Mouse (Mus musculus) neural tube, embryonic 10.5 days (tissue): Measurements from ENCODE around the gene Ttc1.
A peak's percentile ranks its signal among the peaks of the same experiment; 100 is the strongest.

ENCODE experiments used
- DNase-seq: peaks from one replicate; pipeline ENCODE4 v3.0.0-alpha.2; 2017; ENCODE audit warnings: low spot score; ENCODE audit errors: extremely low spot score

The Ttc1 gene

DNA sequence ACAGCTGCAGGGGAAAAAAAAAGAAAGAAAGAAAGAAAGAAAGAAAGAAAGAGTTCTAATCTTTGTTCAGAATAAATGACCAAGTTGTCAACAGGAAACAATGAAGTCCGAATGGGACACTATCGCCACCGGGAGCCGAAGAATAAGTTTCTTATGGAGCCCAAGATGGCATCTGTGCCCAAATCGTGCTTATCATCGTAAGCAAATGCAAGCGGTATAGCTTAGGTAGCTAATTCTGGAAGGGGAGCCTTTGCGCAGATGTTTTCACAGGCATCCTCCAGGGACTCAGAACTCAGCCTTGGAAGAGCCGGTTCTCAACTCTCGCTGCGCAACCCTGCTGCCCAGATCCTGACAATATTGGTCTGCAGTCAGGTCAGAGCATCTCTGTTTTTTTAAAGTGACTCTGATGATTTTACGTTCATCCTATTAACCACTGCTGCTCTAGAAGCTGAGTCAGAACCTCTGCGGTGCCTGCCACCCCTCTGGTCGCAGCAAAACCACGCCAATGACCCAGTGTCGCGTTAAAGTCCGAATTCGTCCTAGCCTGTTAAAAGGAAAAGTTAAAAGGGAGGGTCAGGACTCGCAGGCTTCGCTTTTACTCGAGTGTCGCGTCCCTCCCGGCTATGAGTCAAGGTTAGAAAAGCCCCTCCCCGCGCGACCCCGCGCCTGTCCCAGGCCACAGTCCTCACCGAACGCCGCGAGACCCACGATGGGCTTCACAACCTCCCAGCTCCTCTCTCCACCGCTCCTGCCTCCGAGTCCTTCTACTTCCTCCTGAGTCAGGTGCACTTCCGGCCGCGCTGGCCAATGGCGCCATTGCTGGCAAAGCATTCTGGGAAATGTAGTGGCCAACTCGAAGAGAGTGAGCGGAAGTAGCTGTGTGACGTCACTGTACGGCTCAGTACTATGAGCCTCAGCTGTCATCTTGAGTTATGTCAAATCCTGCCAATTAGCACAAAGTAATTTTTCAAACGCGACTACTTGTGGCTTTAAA is at the start of gene Ttc1:
TSS of gene Ttc1 (minus strand) at position 776 of the 994 bp plus-strand sequence.
- peak; percentile 96 for DNase-seq

DNA sequence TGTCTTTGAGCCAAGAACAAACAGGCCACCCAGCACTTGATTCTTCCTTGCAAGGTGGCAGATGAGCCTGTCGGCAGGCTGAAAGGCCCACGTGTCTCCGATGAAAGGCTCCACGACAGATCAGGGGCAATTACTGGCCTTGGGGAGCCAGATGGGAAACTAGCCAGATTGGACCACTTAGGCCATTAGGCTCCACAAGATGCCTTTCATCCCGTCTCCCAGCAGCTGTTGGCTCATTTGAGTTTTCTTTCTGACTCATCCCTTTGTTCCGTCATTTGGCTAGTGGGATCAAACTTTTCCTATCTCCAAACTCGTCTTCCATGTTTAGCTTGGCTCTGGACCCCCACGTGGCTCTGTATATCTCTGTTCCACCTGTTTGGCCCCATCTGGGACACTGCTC is 48.2 kb upstream of the Ttc1 start:
- no peak for DNase-seq

DNA sequence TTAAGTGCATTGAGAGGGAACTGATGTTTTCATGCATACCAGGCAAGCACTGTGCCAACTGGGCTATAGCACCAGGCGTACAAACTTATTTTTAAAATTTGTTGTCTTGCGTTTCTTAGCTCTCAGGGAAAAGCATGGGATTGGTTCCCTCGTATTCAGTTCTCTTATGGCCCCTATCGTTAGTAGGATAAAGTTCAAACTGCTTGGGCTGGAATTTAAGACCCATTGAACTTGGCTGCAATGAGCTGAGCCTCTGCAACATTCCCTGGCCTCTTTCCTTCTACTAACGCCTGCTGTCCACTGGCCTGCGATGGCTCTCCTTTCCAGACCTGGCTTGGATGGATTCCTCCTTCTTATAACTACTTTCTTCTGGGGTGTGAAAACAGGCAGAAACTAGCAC is 42.6 kb upstream of the Ttc1 start:
- DNase-seq, result no peak

DNA sequence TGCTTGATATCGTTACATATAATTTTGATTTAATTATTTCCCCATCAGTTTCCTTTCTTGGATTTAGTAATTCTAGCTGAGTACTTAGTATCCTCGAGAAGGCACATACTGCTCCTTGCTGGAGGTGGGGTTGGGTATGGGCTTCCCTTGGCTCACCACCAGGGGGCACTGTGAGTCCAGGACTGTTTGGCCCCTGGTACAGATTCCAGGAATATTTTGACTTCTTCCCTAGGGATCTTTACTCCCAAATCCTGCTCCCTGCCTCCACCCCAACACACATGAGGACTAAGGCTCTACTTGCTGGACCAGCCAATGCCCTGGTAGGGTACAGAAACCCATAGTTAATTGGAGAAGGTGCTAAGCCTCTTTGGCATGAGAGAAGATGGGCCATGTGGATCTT is 36.0 kb upstream of the Ttc1 start:
- peak; percentile 77 for DNase-seq

DNA sequence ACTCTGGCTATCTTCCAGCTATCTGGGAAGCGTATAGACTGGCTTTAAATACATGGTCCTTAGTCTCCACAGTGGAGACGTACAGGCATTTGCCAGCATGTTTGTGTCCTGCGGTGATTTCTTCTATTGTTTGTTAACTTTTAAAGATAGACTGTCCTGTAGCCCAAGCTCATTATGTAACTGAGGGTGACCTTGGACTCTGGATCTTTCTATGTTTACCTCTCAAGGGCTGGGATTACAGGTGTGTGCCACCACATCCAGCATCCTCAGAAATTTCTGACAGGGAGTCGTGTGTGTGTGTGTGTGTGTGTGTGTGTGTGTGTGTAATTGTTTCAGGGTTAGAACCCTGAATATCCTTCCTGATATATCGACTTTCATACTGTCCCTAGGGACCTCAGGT is 35.3 kb upstream of the Ttc1 start:
- DNase-seq, result no peak

DNA sequence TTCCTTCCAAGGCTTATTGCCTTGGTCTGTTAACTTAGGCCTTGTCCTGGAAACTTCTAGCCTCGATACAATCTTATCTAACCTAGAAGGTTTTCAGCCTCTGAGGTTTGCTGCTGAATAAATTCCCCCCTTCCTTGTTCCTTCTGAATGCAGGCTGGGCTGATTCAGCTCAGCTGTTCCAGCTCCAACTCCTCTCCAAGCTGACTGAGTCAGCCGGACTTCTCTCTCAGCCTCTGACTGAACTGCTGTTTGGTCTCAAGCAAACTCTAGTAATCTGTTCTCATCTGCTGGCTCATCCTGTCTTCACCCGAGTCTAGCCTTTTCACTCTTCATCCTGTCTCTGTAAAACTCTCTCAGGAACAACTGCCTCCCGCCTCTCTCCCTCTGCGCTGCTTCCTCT is 31.7 kb upstream of the Ttc1 start:
- no peak for DNase-seq

DNA sequence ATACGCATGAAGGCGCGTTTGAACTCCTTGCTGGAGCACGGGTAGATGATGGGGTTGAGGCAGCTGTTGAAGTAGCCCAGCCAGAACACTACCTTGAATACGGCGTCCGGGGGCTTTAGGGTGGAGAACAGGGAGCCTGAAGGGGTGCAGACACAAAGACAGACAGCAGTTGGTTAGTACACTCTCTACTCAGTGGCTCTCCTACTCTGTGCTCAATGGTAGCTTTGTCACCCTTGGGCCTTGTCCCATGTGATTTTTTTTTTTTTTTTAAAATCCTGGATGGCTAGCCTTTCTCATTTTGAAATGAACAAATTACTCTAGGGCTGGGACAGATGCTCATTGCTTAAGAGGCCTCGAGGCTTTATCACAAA is 28.5 kb upstream of the Ttc1 start:
- DNase-seq, result no peak

DNA sequence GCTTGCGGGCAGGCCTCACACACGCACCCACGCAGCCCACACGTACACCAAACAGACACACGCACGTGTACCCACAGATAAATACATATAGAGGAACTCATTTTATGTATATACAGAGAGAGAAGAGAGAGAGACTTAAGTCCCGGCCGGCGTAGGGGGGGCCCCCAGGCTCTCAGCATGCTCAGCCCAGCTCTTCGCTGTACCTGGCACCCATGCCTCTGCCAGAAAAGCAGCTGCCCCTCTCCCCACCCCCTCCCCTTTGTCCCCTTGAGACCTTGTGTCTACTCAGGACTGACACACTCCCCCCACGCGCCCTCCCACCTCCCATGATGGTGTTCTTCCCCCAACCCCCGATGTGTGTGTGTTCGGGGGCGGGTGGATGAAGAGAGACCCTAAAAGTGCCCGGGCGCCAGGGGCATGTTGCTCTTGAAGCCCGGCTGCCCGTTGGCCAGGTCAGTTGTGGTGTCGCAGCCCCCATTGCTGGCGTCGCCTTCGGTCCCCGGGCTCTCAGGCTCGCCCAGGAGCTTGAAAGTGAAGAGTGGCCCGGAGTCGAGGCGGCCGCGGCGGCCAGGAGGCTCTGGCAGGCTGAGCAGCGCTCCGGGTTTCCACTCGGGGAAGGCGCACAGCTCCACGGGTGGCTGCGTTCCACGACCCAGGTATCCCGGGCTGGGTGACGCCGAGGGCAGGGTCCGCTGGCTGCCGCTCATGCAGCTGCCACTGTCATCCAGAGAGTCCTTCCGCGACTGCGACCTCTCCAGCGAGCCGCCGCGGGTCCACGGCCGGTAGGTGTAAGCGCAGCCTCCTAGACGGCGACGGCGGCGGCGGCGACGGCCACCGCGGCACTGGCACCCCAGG is 27.9 kb upstream of the Ttc1 start:
- peak; percentile 67 for DNase-seq

DNA sequence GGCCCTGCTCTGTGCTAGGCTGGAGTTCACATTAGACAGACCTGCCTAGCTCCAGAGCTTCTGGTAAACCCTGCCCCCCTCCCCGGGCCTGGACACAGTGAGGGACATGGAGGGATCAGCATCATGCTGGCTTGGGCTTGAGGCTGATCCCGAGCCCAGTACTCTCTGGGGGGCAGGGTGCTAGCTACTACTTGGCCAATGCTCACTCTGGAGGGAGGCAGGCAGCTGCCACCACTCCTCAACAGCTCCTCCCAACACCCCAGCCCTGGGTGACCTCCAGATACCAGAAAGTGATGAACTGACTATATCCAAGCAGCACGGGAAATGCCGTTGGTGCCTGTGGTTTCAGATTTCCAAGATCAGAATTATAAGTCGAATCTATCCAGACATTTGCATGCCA is 25.9 kb upstream of the Ttc1 start:
- no peak for DNase-seq

DNA sequence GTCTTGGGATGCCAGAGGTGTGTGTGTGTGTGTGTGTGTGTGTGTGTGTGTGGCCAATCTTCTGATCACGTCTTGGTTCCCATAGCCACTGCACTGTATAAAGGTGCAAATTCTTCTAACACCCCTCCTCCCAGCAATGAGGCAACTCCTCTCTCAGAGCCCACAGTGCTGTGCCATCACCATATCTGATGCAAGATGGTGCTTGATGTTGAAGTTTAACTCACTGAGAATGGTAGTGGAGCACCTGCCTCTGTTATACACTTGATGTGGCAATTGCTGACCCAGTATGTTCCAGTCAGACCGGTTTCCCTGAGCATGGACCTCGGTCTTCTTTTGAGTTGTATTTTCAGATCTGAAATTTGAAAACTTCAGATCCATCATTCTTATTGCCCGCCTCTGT is 22.3 kb upstream of the Ttc1 start:
- no peak for DNase-seq

DNA sequence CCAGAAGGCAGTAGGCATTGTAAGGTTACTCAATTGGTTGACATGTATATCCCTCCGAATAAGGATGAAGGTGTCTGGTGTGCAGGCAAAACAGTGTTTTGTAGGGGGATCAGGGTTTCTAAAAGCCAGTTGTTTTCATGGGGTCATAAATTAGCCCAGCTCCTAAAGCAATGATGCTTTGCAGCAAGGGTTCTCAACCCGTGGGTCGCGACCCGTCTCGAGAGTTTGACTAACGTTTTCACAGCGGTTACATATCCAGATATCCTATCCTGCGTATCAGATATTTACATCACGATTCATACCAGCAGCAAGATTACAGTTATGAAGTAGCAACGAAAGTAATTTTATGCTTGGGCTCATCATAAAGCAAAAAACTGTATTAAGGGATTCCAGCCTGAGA is 19.9 kb upstream of the Ttc1 start:
- no peak for DNase-seq

DNA sequence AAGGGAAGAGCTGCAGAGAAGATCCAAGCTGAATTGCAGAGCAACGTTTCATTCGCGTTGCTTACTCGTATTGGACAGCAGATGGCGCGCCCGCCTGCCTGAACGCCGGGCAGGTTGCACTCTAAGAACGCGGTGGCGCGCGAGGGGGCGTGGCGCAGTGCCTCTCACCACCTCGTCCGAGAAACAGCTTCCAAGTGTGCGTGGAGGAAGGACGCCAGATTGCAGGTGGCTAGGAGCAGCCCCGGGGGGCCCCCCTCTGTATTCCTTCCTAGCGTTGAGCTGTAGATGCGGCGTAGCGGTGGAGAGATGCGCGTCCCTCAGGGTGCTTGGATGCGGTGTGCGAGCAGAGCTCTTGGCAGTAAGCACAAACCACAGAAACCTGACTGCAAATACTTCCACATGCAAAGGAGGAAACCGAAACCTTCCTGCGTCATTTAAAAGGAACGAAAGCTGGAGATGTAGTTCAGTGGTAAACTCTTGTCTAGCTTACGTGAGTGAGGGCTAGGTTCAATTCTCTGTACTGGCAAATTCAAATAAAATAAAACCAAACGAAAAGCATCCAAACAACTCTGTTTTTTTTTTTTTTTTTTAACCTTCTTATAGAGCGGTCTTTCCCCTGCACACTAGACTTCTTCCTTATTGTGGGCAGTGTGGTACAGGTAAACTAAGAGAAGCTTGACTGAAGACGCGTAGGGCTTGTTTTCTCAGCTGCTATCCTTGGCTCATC is 19.3 kb upstream of the Ttc1 start:
- DNase-seq, result peak; percentile 81

DNA sequence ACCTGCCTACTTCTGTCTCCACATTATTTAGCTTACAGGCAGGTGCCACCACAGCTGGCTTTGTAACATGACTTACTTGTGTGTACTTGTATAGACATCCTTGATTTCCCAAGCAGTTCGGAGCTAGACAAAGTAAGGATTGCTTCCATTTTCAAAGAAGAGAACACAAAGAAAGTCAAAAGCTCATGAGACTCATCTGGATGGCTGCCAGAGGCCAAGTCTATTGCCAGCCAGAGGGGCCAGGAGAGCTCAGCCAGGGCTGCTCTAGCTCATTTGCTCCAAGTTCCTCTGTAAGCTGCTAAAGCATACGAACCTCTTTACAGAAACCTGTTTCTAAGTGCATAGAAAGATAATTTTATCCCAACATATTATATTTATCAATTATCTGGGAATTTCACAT is 10.6 kb upstream of the Ttc1 start:
- DNase-seq, result no peak

DNA sequence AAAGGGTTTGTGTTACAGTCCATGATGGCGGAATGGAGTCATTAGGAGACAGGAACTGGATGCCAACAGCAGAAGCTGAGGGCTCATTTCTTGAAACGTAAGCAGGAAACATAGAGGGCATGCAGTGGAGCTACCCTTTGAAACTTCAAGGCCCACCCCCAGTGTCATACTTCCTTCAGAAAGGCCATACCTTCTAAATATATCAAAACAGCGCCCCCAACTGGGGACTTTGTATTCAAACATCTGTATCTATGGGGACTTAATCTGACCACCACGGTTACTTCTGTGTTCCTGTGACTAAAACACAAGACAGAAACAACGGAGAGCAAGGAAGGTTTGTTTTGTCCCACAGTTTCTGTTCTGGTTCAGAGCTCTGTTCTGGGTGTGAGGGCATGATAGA is 7.6 kb upstream of the Ttc1 start:
- no peak for DNase-seq

DNA sequence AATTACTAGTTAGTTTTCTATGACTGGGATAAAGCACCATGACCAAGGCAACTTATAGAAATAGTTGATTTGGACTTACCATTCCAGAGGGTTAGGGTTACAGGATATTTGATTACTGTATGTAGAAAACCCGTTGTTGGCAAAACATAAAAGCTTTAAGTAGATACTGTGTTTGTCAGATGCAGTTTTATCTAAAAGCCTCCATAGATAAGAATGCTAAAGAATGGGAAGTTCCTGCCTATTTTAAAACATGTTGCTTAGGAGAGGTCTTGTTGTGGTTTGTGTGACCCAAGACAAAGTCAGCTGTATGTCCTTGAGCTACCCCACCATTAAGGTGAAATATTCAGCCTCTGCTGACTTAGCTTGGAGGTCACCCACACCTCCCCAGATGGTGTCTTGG is 6.8 kb upstream of the Ttc1 start:
- no peak for DNase-seq

DNA sequence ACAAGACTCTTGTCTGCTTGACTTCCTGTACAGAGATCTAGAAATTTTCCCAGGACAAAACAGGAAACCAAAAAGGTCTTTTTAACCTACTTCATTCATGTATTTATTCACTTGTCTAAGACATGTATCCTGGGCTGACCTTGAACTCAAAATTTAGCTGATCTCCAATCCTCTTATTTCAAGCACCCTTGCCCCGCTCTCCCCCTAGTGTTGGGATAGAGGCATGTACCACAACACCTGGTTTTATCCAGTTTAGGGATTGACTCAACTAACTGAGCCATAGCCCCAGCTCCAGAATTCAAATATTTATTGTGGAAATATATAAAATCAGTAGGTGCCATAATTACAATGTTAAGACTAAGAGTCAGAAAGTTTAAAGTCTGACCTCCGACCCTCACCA is 3.7 kb upstream of the Ttc1 start:
- no peak for DNase-seq

DNA sequence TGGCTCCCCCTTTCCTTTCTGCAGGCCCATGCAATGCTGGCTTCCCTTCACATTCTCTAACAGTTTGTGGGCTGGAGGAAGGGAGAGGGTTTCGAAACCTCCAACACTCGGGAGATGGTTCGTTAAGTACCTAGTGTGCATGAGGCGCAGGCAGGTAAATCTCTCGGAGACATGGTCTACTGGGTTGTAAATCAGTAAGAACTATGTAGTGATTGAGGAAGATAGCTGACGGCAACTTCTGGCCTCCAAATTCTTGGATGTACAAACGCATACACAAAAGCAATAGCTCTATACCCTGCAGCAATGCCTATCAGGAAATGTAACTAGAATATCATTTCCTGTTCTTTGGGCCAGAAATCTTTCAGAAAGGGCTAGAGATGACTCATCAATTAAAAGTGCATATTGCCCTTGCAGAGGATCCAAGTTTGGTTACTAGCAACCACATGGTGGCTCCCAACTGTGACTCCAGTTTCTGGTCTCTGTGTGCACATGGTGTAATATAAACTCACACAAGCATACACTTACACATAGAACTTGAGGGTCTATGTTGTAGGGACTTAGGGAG is 19.0 kb downstream of the Ttc1 start:
- DNase-seq, result no peak

DNA sequence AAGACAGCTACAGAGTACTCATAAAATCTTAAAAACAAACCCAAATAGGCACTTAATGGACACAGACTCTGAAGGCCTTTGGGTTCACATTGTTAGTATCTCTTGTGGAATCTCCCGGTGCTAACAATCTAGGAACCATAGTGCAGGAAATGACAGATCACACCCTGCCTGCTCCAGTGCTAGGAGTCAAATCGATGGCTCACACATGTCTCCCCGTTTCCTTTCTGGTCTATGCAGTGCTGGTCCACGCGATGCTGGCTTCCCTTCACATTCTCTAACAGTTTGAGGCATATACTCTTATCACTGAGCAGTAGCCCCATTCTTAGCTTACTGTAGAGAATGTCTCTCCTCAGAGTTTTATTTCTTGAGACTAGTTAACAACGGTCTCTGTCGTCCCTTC is 20.0 kb downstream of the Ttc1 start:
- DNase-seq, result no peak

DNA sequence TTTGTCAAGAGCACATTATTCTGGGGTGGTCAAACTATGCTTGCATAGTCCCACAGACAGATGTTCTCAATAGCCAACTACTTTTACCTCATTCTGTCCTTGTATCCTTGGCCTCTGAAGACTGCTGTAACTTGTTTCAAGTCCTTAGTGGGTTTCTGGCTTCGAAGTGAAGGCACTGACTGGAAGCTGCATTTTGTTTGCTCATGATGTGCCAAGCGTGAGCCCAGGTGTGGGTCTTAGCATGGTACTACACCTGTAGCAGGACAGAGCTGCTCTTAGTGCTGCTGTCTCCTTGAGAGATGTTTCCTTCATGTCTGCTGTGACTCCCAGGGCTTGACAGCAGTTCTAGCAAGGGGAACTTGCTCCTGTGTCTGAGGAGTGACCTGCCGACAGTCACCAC is 24.4 kb downstream of the Ttc1 start:
- no peak for DNase-seq

DNA sequence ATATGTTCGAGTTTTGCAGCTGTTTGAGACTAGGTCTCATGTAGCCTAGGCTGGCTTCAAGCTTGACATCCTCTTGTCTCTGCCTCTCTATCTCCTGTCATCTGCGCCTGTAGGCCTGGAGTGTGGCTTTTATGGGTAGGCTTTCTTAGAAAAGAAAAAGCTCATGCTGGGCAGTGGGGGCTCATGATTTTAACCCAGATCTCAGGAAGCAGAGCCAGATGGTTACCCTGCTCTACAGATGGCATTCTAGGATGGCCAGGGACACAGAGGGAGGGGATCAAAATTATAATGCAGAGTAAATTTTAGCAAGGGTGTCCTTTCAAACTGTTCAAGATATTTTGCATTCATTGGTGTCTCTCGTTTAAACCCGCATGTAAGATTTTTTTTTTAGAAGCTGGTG is 35.6 kb downstream of the Ttc1 start:
- DNase-seq, result no peak

DNA sequence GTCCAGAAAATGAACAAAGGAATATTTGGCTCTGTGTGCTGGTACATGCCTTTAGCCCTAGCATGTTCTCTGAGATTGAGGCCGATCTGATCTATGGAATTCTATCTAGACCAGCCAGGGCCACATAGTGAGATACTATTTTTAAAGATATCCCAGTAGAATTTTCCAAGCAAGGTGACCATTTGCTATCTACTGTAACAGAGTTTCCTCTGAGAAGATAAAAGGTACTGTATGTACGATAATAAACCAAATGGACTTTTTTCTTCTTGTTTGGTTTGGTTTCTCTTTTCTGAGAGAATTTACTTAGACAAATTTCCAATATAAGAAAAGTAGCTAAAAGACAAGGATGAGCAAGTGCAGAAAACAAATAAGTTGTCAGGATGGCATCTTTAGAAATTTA is 39.4 kb downstream of the Ttc1 start:
- DNase-seq, result no peak

DNA sequence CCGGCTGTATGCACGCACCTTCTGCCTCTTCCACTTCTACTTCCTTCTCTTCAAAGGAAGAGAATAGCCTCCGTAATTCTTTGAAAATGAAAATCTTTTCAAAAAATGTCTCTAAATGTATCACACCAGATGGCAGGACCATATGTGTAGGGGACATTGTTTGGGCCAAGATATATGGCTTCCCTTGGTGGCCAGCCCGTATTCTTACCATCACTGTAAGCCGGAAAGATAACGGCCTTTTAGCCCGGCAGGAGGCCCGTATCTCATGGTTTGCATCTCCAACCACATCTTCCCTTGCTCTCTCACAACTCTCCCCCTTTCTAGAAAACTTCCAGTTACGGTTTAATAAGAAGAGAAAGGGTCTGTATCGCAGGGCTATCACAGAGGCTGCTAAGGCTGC is 42.1 kb downstream of the Ttc1 start:
- no peak for DNase-seq
